Mouse (Mus musculus) liver, embryonic 11.5 days (tissue): ENCODE data around the gene Ppp2r5c. TPM values are rescaled to one million over a fixed set of nuclear protein-coding genes. Genes with fewer than 3 reads are reported as not detected.

Experiments
- polyA plus RNA-seq: library from polyadenylated mRNA; unstranded; fragments of >200 nt; fragmentation: Nextera tagmentation; extraction: Ambion mirVana; gene quantifications from 2 replicates; pipeline ENCODE4 v1.2.1, GENCODE M21; 2014

Gene Ppp2r5c
- polyA plus RNA-seq, 1 experiment from 2014 or later, result 138 TPM

Other genes starting within 250 kb of the Ppp2r5c start
- gene Dio3, start 168.1 kb upstream of the Ppp2r5c start, polyA plus RNA-seq, result not detected in 2 replicates
- gene Dync1h1, start 154.3 kb downstream of the Ppp2r5c start, polyA plus RNA-seq, result 36.0 and 38.9 TPM in 2 replicates
- gene 1700001K19Rik, start 235.5 kb downstream of the Ppp2r5c start, polyA plus RNA-seq, result not detected in 2 replicates